Mouse (Mus musculus) spleen, postnatal 36 days (tissue): Measurements from ENCODE around the gene Cactin.

Experiments used
- DNase-seq, 2 experiments: peaks; one replicate each; pipeline ENCODE4 v3.0.0; 2022; ENCODE audit warnings: low spot score in 2 of 2, mixed read lengths in 1 of 2

Gene Cactin

GRCm38 (mm10) chr10:81342686-81343505 lies 22.0 kb downstream of the Cactin start, which contains the start of gene Gipc3:
Gene Gipc3, minus strand, starts transcription at chr10:81343266.
- peak; percentile 53 to 64 for DNase-seq

GRCm38 (mm10) chr10:81344421-81345161 lies 23.7 kb downstream of the Cactin start:
- peak in 1 of 2 experiments; percentile 55 for DNase-seq

- no peak for DNase-seq
Observed at GRCm38 (mm10) chr10:81345162-81345534, 24.2 kb downstream of the Cactin start.

- peak; percentile 69 to 71 for DNase-seq
Observed at GRCm38 (mm10) chr10:81346453-81347067, 25.7 kb downstream of the Cactin start.

GRCm38 (mm10) chr10:81349146-81349545 lies 28.2 kb downstream of the Cactin start:
- peak in 1 of 2 experiments; percentile 64 for DNase-seq

- DNase-seq = no peak
Observed at GRCm38 (mm10) chr10:81349961-81350350, 29.1 kb downstream of the Cactin start.

GRCm38 (mm10) chr10:81350351-81351063 lies 29.6 kb downstream of the Cactin start, which contains the start of gene Hmg20b:
Gene Hmg20b, minus strand, starts transcription at chr10:81350480.
- DNase-seq = peak; percentile 99

GRCm38 (mm10) chr10:81351678-81352291 lies 30.9 kb downstream of the Cactin start:
- DNase-seq = peak; percentile 57 to 74

- DNase-seq = no peak
Observed at GRCm38 (mm10) chr10:81354738-81355477, 34.0 kb downstream of the Cactin start.

- no peak for DNase-seq
Observed at GRCm38 (mm10) chr10:81355533-81355932, 34.6 kb downstream of the Cactin start.

- peak; percentile 68 to 73 for DNase-seq
Observed at GRCm38 (mm10) chr10:81356352-81356990, 35.6 kb downstream of the Cactin start.

GRCm38 (mm10) chr10:81356991-81357844 lies 36.3 kb downstream of the Cactin start, which contains the start of gene Mfsd12:
Gene Mfsd12, plus strand, starts transcription at chr10:81357491.
- DNase-seq = peak; percentile 91 to 92

- DNase-seq = no peak
Observed at GRCm38 (mm10) chr10:81358209-81358608, 37.3 kb downstream of the Cactin start.

GRCm38 (mm10) chr10:81358841-81359240 lies 37.9 kb downstream of the Cactin start:
- no peak for DNase-seq

GRCm38 (mm10) chr10:81360721-81361120 lies 39.8 kb downstream of the Cactin start:
- no peak for DNase-seq

GRCm38 (mm10) chr10:81362336-81362949 lies 41.5 kb downstream of the Cactin start:
- DNase-seq = peak; percentile 56 to 77

GRCm38 (mm10) chr10:81363436-81364346 lies 42.8 kb downstream of the Cactin start:
- no peak for DNase-seq
